Mouse (Mus musculus) heart, postnatal 14 days (tissue): ENCODE results near the gene Stap1. TPM values are rescaled to one million over a fixed set of nuclear protein-coding genes. Genes with fewer than 3 reads are reported as not detected.

Experiments
- DNase-seq, 2 experiments: peaks; one replicate each; pipeline ENCODE4 v3.0.0; 2021 to 2022
- intact Hi-C: fragments of 180-260 bp; cut with DNase I; formaldehyde crosslinking; loops from one replicate; pipeline ENCODE4 v1.15.1; 2025
- total RNA-seq, 2 experiments: library from RNA; stranded (reverse); gene quantifications; 2 replicates each; pipeline ENCODE4 v1.2.3; 2021

Gene Stap1
- total RNA-seq, 2 experiments from 2014 or later, result 0.10 to 0.61 TPM

GRCm38 (mm10) chr5:86118457-86119094 lies 47.0 kb downstream of the Stap1 start:
- intact Hi-C loops, result no loop called here
- DNase-seq, result no peak

- intact Hi-C loops, result no loop called here
- DNase-seq, result no peak
Measured at GRCm38 (mm10) chr5:86128749-86129148, 57.2 kb downstream of the Stap1 start.

- no peak for DNase-seq
- intact Hi-C loops, result no loop called here
Measured at GRCm38 (mm10) chr5:86129828-86130227, 58.3 kb downstream of the Stap1 start.

Other genes with a start within 250 kb of the Stap1 start
- gene Cenpc1, start 6.2 kb upstream of the Stap1 start, total RNA-seq, result 1 to 10 TPM; 7.3 to 7.8 TPM
- gene Uba6, start 101.1 kb downstream of the Stap1 start, total RNA-seq, result 1 to 10 TPM; 5.8 to 7.2 TPM
- under 1 TPM; 0.20 to 0.43 TPM for gene Gnrhr, start 126.2 kb downstream of the Stap1 start, total RNA-seq
- gene Tmprss11c, start 217.6 kb downstream of the Stap1 start, total RNA-seq, result not detected